Comparison of ENCODE assay signal across 7 mouse cellular contexts in genomic region chr6:11875364-11875763, GRCm38 (mm10). TPM values are rescaled to one million over a fixed set of nuclear protein-coding genes. Genes with fewer than 3 reads are reported as not detected.
DNase-seq lines count a peak whose midpoint lies in the region; ATAC-seq and TF ChIP-seq lines count a peak whose summit lies in the region.
"Not testable (repeated sequence)": the region's sequence is repeated elsewhere in the genome, so short reads cannot be mapped to it uniquely, and the experiment has no call there.

No protein-coding gene starts in this region.

- not testable (repeated sequence) for DNase-seq in G1E (ENCODE audit: low spot score); Patski (ENCODE audit: low read depth, low spot score)

- POLR2A ChIA-PET in Patski (lab: Charles Lee) = not testable (repeated sequence)

- not testable (repeated sequence) for TF ChIP-seq CTCF in G1E (IDR thresholded peaks at IDR 0.05; ENCODE audit: low read depth, low read length); Patski (IDR thresholded peaks at IDR 0.05)

- in situ Hi-C loops in Patski (cut with MboI; ENCODE audit: low pct_unique_long_range_greater_than_20kb) = not testable (repeated sequence)

- not testable (repeated sequence) for H3K9me3 ChIP-seq in G1E (replicated peaks)

- CTCF ChIA-PET in Patski (lab: Charles Lee) = not testable (repeated sequence)

- H3K4me1 ChIP-seq in G1E (ENCODE audit: insufficient read depth, low read depth, low read length) = not testable (repeated sequence)

- ATAC-seq in G1E (ENCODE audit: extremely low read depth, insufficient number of reproducible peaks, low FRiP score, poor library complexity, severe bottlenecking) (peak; percentile 70), Patski (peak; percentile 93)
- ATAC-seq in common myeloid progenitor, adult 5-6 weeks (replicated peaks; ENCODE audit: low read depth, poor library complexity, severe bottlenecking) = peak; percentile 88
- peak; percentile 81; the same call in 1 of the 2 replicates for ATAC-seq in frontal cortex, adult (ENCODE audit: low TSS enrichment)
- peak; percentile 84 to 87 for ATAC-seq in hematopoietic stem cell, adult 5-6 weeks (replicated peaks in 1 of 2; ENCODE audit: insufficient read depth in 1 of 2, low FRiP score in 2 of 2, low TSS enrichment in 1 of 2, low read depth in 1 of 2, poor library complexity in 2 of 2, severe bottlenecking in 2 of 2)
- ATAC-seq in megakaryocyte progenitor cell, adult 5-6 weeks (replicated peaks; ENCODE audit: poor library complexity) = peak; percentile 69
- peak; percentile 70 for ATAC-seq in megakaryocyte-erythroid progenitor cell, adult 5-6 weeks (replicated peaks; ENCODE audit: low FRiP score, low TSS enrichment, poor library complexity, severe bottlenecking)

- not testable (repeated sequence) for H3K4me3 ChIP-seq in G1E (ENCODE audit: low read depth, low read length)

- H3K27me3 ChIP-seq in G1E (ENCODE audit: insufficient read depth, low read length); Patski: not testable (repeated sequence)

- H3K36me3 ChIP-seq in G1E (replicated peaks) = not testable (repeated sequence)

RNA-seq across cellular contexts. Expression of gene Ndufa4, which starts 31.9 kb away (rescaled TPM):
- total RNA-seq in G1E (2014; fragmentation: Nextera tagmentation) = 103 and 109 TPM in 2 replicates
- total RNA-seq in G1E (2017) = 314 and 347 TPM in 2 replicates
- polyA plus RNA-seq in G1E (2012) = 13.7 and 23.9 TPM in 2 replicates
- 1,013 TPM for polyA plus RNA-seq in Patski (2021)
- 332 and 475 TPM in 2 replicates for total RNA-seq in common myeloid progenitor, adult 5-6 weeks (2017)
- 315 and 474 TPM in 2 replicates for total RNA-seq in hematopoietic stem cell, adult 5-6 weeks (2017)
- 690 and 719 TPM in 2 replicates for total RNA-seq in megakaryocyte progenitor cell, adult 5-6 weeks (2015)
- total RNA-seq in megakaryocyte progenitor cell, adult 5-6 weeks (2017) = 382 and 561 TPM in 2 replicates
- total RNA-seq in megakaryocyte-erythroid progenitor cell, adult 5-6 weeks (2014; fragmentation: Nextera tagmentation) = 526 and 547 TPM in 2 replicates
- 358 and 362 TPM in 2 replicates for total RNA-seq in megakaryocyte-erythroid progenitor cell, adult 5-6 weeks (2017)

RNA-seq across cellular contexts. Expression of gene Phf14, which starts 32.2 kb away (rescaled TPM):
- total RNA-seq in G1E (2014; fragmentation: Nextera tagmentation) = 99.4 and 116 TPM in 2 replicates
- 61.9 and 81.4 TPM in 2 replicates for total RNA-seq in G1E (2017)
- 22.9 and 28.8 TPM in 2 replicates for polyA plus RNA-seq in G1E (2012)
- 43.3 TPM for polyA plus RNA-seq in Patski (2021)
- total RNA-seq in common myeloid progenitor, adult 5-6 weeks (2017) = 146 and 162 TPM in 2 replicates
- 175 and 198 TPM in 2 replicates for total RNA-seq in hematopoietic stem cell, adult 5-6 weeks (2017)
- 90.8 and 105 TPM in 2 replicates for total RNA-seq in megakaryocyte progenitor cell, adult 5-6 weeks (2015)
- total RNA-seq in megakaryocyte progenitor cell, adult 5-6 weeks (2017) = 83.4 and 109 TPM in 2 replicates
- 88.7 and 115 TPM in 2 replicates for total RNA-seq in megakaryocyte-erythroid progenitor cell, adult 5-6 weeks (2014; fragmentation: Nextera tagmentation)
- 96.0 and 119 TPM in 2 replicates for total RNA-seq in megakaryocyte-erythroid progenitor cell, adult 5-6 weeks (2017)
